15 mouse cellular contexts compared by ENCODE assay signal in the genomic region with DNA sequence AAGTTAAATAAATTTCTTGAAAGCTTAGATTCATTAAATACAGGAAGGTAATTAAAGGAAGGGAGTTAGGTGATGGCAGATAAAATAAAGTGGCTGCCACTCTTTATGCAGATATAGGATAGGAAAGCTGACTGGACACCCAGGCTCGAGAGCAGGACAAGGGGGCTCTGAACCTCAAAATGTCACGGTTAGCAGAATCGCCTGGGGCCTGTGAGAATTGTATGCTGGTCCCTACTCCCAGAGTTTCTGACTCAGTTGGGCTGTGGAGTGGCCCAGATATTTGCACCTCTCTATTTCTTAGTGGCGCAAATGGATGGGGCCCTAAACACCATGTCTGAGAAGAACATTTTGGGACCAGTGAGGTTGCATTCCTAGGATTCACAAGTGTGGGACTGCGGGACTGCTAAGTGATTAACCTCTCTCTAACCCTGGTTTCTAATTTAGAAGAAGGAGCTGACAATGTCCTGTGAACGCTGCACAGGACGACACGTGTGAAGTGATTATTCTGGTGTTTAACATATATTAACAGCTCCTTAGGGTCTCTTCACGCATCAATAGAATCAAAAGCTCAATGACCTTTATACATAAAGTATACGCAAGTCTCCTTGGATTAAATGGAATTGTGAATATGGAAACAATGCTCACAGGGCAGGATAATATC.
DNase-seq lines count a peak whose midpoint lies in the region; ATAC-seq and TF ChIP-seq lines count a peak whose summit lies in the region.
"Had no signal": no experiment of that assay in that cellular context is flagged by ENCODE, and none has a peak within 500 bp of the region (broad histone marks: within the 10 kb centered on the region; RNA-seq: fewer than 3 reads in every experiment).

No protein-coding gene starts in this region.

- TF ChIP-seq CTCF in cerebellum, adult 2 months (IDR thresholded peaks at IDR 0.05; ENCODE audit: borderline replicate concordance, insufficient read depth, low read depth, low read length) = no peak

- H3K27me3 ChIP-seq in forebrain, embryonic 12.5 days = peaks cover 7% of the 10 kb centered on the region
- H3K27me3 ChIP-seq in forebrain, embryonic 10.5 days (ENCODE audit: poor library complexity, severe bottlenecking) = peaks cover 55% of the 10 kb centered on the region
- H3K27me3 ChIP-seq in midbrain, embryonic 11.5 days (ENCODE audit: control insufficient read depth, insufficient read depth, low read length) = no peaks in the 10 kb centered on the region
- H3K27me3 ChIP-seq in midbrain, embryonic 10.5 days (ENCODE audit: low read depth, poor library complexity, severe bottlenecking) = peaks cover 32% of the 10 kb centered on the region; the same call in 1 of the 2 replicates
- H3K27me3 ChIP-seq in hindbrain, embryonic 16.5 days (replicated peaks; ENCODE audit: control insufficient read depth, insufficient read depth, low read length) = no peaks in the 10 kb centered on the region
- H3K27me3 ChIP-seq in cerebellum, adult 2 months (ENCODE audit: control insufficient read depth, insufficient read depth, low read length) = no peaks in the 10 kb centered on the region
- H3K27me3 ChIP-seq: CH12.LX; embryonic facial prominence, embryonic 15.5 days; heart, embryonic 15.5 days had no signal

- H3K9ac ChIP-seq in forebrain, embryonic 12.5 days = no peak overlapping the region
- H3K9ac ChIP-seq in midbrain, embryonic 11.5 days (ENCODE audit: low read length) = no peak overlapping the region
- H3K9ac ChIP-seq in hindbrain, embryonic 16.5 days (ENCODE audit: low read depth, low read length) = no peak overlapping the region
- H3K9ac ChIP-seq: embryonic facial prominence, embryonic 15.5 days; heart, embryonic 15.5 days had no signal

- H3K36me3 ChIP-seq in forebrain, embryonic 12.5 days (replicated peaks) = no peaks in the 10 kb centered on the region
- no peaks in the 10 kb centered on the region for H3K36me3 ChIP-seq in forebrain, embryonic 10.5 days (replicated peaks)
- no peaks in the 10 kb centered on the region for H3K36me3 ChIP-seq in midbrain, embryonic 11.5 days (ENCODE audit: control insufficient read depth, insufficient read depth, low read length)
- no peaks in the 10 kb centered on the region for H3K36me3 ChIP-seq in midbrain, embryonic 10.5 days
- no peaks in the 10 kb centered on the region for H3K36me3 ChIP-seq in hindbrain, embryonic 16.5 days (ENCODE audit: control insufficient read depth, insufficient read depth, low read length)
- H3K36me3 ChIP-seq: embryonic facial prominence, embryonic 15.5 days; heart, embryonic 15.5 days had no signal

- peak; percentile 57; the same call in 1 of the 2 replicates for ATAC-seq in forebrain, embryonic 12.5 days (ENCODE audit: low FRiP score)
- peak; percentile 73 for ATAC-seq in midbrain, embryonic 11.5 days (ENCODE audit: low FRiP score)
- ATAC-seq in hindbrain, embryonic 16.5 days = no peak
- no peak for ATAC-seq in megakaryocyte progenitor cell, adult 5-6 weeks (replicated peaks; ENCODE audit: poor library complexity)

- H3K4me1 ChIP-seq in forebrain, embryonic 12.5 days = peaks cover 19% of the 10 kb centered on the region
- peaks cover 28% of the 10 kb centered on the region for H3K4me1 ChIP-seq in forebrain, embryonic 10.5 days
- H3K4me1 ChIP-seq in midbrain, embryonic 11.5 days (ENCODE audit: control insufficient read depth, insufficient read depth, low read length) = peaks cover 9% of the 10 kb centered on the region; the same call in 1 of the 2 replicates
- peaks cover 21% of the 10 kb centered on the region for H3K4me1 ChIP-seq in midbrain, embryonic 10.5 days
- peaks cover 8% of the 10 kb centered on the region for H3K4me1 ChIP-seq in hindbrain, embryonic 16.5 days (ENCODE audit: control insufficient read depth, insufficient read depth, low read depth, low read length)
- no peaks in the 10 kb centered on the region for H3K4me1 ChIP-seq in cerebellum, adult 2 months (ENCODE audit: control insufficient read depth, insufficient read depth, low read length)
- H3K4me1 ChIP-seq: embryonic facial prominence, embryonic 15.5 days; heart, embryonic 15.5 days had no signal

- WGBS in forebrain, embryonic 12.5 days = 37% methylated on average over 10 of the region's 10 CpGs
- 54% methylated on average over 10 of the region's 10 CpGs for WGBS in forebrain, embryonic 10.5 days
- 39% methylated on average over 10 of the region's 10 CpGs for WGBS in midbrain, embryonic 11.5 days
- WGBS in midbrain, embryonic 10.5 days = 52% methylated on average over 10 of the region's 10 CpGs
- 43% methylated on average over 10 of the region's 10 CpGs for WGBS in hindbrain, embryonic 16.5 days
- 78% methylated on average over 10 of the region's 10 CpGs for WGBS in cerebellum, adult 2 months

- H3K4me2 ChIP-seq in forebrain, embryonic 12.5 days = no peak overlapping the region; the same call in 1 of the 2 replicates
- H3K4me2 ChIP-seq in midbrain, embryonic 11.5 days = no peak overlapping the region
- peak overlapping the region; percentile 21; the same call in 1 of the 2 replicates for H3K4me2 ChIP-seq in hindbrain, embryonic 16.5 days (ENCODE audit: low read length)
- H3K4me2 ChIP-seq: embryonic facial prominence, embryonic 15.5 days; heart, embryonic 15.5 days; liver, embryonic 11.5 days had no signal

- no peak overlapping the region for H3K4me3 ChIP-seq in forebrain, embryonic 12.5 days (replicated peaks)
- H3K4me3 ChIP-seq in forebrain, embryonic 10.5 days = no peak overlapping the region; the same call in 1 of the 2 replicates
- H3K4me3 ChIP-seq in midbrain, embryonic 11.5 days (ENCODE audit: low read depth, low read length) = no peak overlapping the region
- H3K4me3 ChIP-seq in midbrain, embryonic 10.5 days = no peak overlapping the region
- H3K4me3 ChIP-seq in hindbrain, embryonic 16.5 days (ENCODE audit: low read length) = no peak overlapping the region
- H3K4me3 ChIP-seq in cerebellum, adult 2 months (replicated peaks; ENCODE audit: insufficient read depth, low read depth, low read length) = no peak overlapping the region
- H3K4me3 ChIP-seq: embryonic facial prominence, embryonic 15.5 days; heart, embryonic 15.5 days had no signal

- no peak overlapping the region for H3K27ac ChIP-seq in forebrain, embryonic 12.5 days
- no peak overlapping the region for H3K27ac ChIP-seq in forebrain, embryonic 10.5 days
- H3K27ac ChIP-seq in midbrain, embryonic 11.5 days (ENCODE audit: low read depth, low read length) = no peak overlapping the region
- H3K27ac ChIP-seq in midbrain, embryonic 10.5 days (replicated peaks) = no peak overlapping the region
- H3K27ac ChIP-seq in hindbrain, embryonic 16.5 days (ENCODE audit: low read depth, low read length) = no peak overlapping the region
- H3K27ac ChIP-seq in cerebellum, adult 2 months (ENCODE audit: insufficient read depth, low read length) = no peak overlapping the region
- H3K27ac ChIP-seq: embryonic facial prominence, embryonic 15.5 days; heart, embryonic 15.5 days had no signal

- no peak for DNase-seq in forebrain, embryonic 10.5 days (ENCODE audit: extremely low spot score, low spot score)
- no peak for DNase-seq in midbrain, embryonic 11.5 days (ENCODE audit: low spot score, missing footprints)
- DNase-seq in midbrain, embryonic 10.5 days (ENCODE audit: low spot score) = no peak
- DNase-seq in retina, embryonic 14.5 days (ENCODE audit: low spot score) = peak; percentile 50
- no peak for DNase-seq in cerebellum, adult 2 months
- DNase-seq: cerebellum, adult 9-11 months; right cerebral cortex, postnatal 25 days; thymus, postnatal 36 days had no signal

- TF ChIP-seq POLR2A in cerebellum, adult 2 months (IDR thresholded peaks at IDR 0.05; ENCODE audit: borderline replicate concordance, insufficient read depth, low read length) = no peak

- no peaks in the 10 kb centered on the region for H3K9me3 ChIP-seq in forebrain, embryonic 12.5 days
- no peaks in the 10 kb centered on the region for H3K9me3 ChIP-seq in forebrain, embryonic 10.5 days
- H3K9me3 ChIP-seq in midbrain, embryonic 11.5 days (ENCODE audit: control insufficient read depth, low read length) = no peaks in the 10 kb centered on the region
- no peaks in the 10 kb centered on the region for H3K9me3 ChIP-seq in midbrain, embryonic 10.5 days (replicated peaks)
- no peaks in the 10 kb centered on the region for H3K9me3 ChIP-seq in hindbrain, embryonic 16.5 days (ENCODE audit: control insufficient read depth, low read length)
- H3K9me3 ChIP-seq: embryonic facial prominence, embryonic 15.5 days; heart, embryonic 15.5 days had no signal

Comparison
In these comparisons a context has a peak if more than half of its experiments do, and no peak if none do; other contexts are left out.
1. ATAC-seq: peak in forebrain, embryonic 12.5 days (single experiment) and midbrain, embryonic 11.5 days (single experiment); none in hindbrain, embryonic 16.5 days (single experiment) and megakaryocyte progenitor cell, adult 5-6 weeks (single experiment).